Comparison of ENCODE assay signal across 18 mouse cellular contexts in the genomic region with DNA sequence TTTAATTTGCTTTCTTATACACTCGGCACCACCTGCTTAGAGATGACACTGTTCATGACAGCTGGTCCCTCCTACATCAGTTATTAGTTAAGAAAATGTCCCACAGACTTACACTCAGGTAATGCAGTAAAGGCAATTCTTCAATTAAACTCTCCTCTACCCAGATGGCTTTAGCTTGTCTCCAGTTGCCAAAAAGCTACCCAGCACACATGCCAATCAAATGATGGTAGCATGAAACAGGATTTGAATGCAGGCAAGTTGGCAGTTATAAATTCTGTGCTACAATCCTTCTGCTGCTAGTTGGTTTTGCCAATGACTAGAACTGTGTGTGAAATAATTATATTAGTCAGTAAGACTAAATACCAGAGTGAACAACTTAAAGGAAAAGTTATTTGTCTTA.
"Had no signal": no experiment of that assay in that cellular context is flagged by ENCODE, and none has a peak within 500 bp of the region (broad histone marks: within the 10 kb centered on the region; RNA-seq: fewer than 3 reads in every experiment).

No protein-coding gene starts in this region.

- H3K9ac ChIP-seq: intestine, embryonic 15.5 days; liver, embryonic 15.5 days; lung, embryonic 14.5 days; midbrain, embryonic 15.5 days; neural tube, embryonic 12.5 days had no signal

- H3K27ac ChIP-seq: intestine, embryonic 15.5 days; left cerebral cortex, adult 2 months; limb, embryonic 10.5 days; liver, embryonic 15.5 days; midbrain, embryonic 10.5 days; midbrain, embryonic 15.5 days; neural tube, embryonic 12.5 days had no signal

- H3K4me2 ChIP-seq: intestine, embryonic 15.5 days; liver, embryonic 11.5 days; liver, embryonic 15.5 days; lung, embryonic 14.5 days; midbrain, embryonic 15.5 days; neural tube, embryonic 12.5 days had no signal

- H3K4me3 ChIP-seq: intestine, embryonic 15.5 days; left cerebral cortex, adult 2 months; limb, embryonic 10.5 days; liver, embryonic 15.5 days; midbrain, embryonic 10.5 days; midbrain, embryonic 15.5 days; neural tube, embryonic 12.5 days had no signal

- H3K4me1 ChIP-seq: intestine, embryonic 15.5 days; limb, embryonic 10.5 days; liver, embryonic 15.5 days; midbrain, embryonic 10.5 days; midbrain, embryonic 15.5 days; neural tube, embryonic 12.5 days had no signal

- H3K9me3 ChIP-seq: intestine, embryonic 15.5 days; limb, embryonic 10.5 days; liver, embryonic 15.5 days; midbrain, embryonic 10.5 days; midbrain, embryonic 15.5 days; neural tube, embryonic 12.5 days had no signal

- H3K36me3 ChIP-seq: intestine, embryonic 15.5 days; limb, embryonic 10.5 days; liver, embryonic 15.5 days; midbrain, embryonic 10.5 days; midbrain, embryonic 15.5 days; neural tube, embryonic 12.5 days had no signal

- H3K27me3 ChIP-seq: intestine, embryonic 15.5 days; liver, embryonic 15.5 days; midbrain, embryonic 15.5 days; neural tube, embryonic 12.5 days had no signal

- DNase-seq: kidney, adult 18-20 months; kidney, postnatal 10 days; kidney, postnatal 4 days; lung, embryonic 14.5 days; lung, postnatal 10 days; lung, postnatal 4 days; right cerebral cortex, postnatal 4 days; spleen, adult 18-20 months; thymus, adult 2 months; thymus, postnatal 25 days had no signal

- ATAC-seq: intestine, embryonic 15.5 days; midbrain, embryonic 15.5 days had no signal
